Mouse (Mus musculus): ENCODE measurements at regions not wholly inside any gene's neighbourhood (a gene's known extent, or its start where the extent isn't known, plus 50 kb on each side); places are given as distances from the start of the nearest gene placed in this dataset.
A peak's percentile ranks its signal among the peaks of the same experiment; 100 is the strongest.

DNA sequence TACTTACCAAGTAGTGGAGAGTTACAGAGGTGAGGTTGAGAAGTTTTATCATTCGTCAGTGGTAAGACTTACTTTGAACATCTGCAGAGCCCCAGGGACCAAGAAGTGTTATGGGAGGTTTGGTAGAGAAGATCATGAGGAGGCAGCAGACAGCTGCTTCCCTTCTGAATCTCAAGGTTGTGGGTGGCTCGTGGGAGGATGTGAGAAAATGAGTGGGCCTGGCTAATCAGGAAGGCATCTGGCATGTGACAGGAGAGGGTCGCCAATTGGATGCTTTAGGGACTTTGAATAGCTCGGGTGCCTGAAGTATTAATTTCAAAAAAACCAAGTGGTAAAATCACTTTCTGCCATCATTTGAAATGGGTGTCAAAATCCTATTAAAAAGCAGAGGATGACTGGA is 258.9 kb downstream of the Sqor start:
- peak; percentile 67 to 72 for DNase-seq (ENCODE audit: low spot score in 2 of 2)

DNA sequence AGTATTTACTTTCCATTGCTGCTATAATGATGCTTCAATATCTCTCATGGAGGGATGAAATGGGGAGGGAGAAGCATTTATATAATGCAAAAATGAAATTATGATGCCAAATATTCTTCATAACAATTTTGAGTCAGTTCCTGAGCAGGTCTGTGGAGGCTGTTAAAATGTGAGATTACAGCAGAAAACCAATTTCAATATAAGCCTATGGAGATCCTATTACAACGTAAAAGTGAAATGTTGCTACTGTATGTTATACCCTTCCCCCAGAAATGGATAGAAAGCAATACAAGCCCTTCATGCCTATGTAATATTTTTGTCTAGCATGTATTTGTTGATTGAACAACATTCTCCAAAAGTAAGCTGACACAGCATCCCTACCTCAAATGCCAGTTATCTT is 259.3 kb downstream of the Sqor start:
- no peak for DNase-seq (ENCODE audit: low spot score in 2 of 2)

DNA sequence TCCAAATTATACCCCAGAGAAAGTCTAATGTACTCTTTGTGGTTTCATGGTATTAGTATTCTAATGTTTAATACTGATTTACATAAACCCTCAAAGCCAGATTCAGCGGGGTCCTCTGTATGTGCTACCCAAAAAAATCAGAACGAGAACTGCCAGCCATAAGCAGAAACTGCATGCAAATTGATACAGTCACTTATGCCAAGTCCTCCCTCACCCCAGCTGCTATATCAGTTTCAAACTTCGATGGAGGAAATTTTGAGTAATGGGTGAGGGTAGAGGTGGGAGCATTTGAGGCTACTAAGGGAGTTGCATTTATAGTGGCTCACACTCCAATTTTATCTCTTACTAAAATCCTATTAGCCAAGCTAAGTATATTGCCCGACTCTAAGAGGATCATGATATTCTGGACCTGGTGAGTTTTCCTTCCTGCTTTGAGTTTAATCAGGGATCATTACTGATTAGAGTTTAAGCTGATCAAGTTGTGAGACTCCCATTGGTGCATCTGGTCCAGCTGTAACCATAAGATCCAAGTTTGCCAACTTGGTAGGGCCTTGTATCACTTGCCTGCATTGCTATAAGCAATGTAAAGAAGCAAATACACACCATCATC is 260.0 kb downstream of the Sqor start:
- DNase-seq (ENCODE audit: low spot score in 2 of 2) = peak; percentile 42 to 47

- no peak for DNase-seq (ENCODE audit: low spot score in 2 of 2)
These were observed 282.3 kb downstream of the Sqor start for GRCm38 (mm10) chr2:123047321-123047720.

- DNase-seq (ENCODE audit: low spot score in 2 of 2) = no peak
These were observed 299.6 kb downstream of the Sqor start for GRCm38 (mm10) chr2:123064648-123065047.

- DNase-seq (ENCODE audit: low spot score in 2 of 2) = no peak
These were observed 303.8 kb downstream of the Sqor start for GRCm38 (mm10) chr2:123068809-123069208.

DNA sequence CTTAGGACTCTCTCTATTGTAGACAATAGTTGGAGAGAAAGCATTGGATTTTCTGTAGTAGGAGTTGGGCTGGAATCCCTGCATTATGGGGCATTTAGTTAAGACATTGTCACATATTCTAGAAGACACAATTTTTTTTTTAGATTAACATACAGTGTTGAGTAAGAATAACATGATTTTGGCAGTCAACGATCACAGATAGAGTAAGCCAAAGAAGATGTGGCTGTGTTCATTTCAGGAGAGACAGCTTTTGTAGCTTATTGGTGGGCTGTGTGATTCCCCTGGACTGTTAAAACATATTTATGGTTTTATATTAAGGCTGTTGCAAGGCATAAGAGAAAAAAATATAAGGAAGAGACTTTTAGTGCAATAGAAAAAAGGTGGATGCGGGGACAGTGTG is 307.6 kb downstream of the Sqor start:
- no peak for DNase-seq (ENCODE audit: low spot score in 2 of 2)

DNA sequence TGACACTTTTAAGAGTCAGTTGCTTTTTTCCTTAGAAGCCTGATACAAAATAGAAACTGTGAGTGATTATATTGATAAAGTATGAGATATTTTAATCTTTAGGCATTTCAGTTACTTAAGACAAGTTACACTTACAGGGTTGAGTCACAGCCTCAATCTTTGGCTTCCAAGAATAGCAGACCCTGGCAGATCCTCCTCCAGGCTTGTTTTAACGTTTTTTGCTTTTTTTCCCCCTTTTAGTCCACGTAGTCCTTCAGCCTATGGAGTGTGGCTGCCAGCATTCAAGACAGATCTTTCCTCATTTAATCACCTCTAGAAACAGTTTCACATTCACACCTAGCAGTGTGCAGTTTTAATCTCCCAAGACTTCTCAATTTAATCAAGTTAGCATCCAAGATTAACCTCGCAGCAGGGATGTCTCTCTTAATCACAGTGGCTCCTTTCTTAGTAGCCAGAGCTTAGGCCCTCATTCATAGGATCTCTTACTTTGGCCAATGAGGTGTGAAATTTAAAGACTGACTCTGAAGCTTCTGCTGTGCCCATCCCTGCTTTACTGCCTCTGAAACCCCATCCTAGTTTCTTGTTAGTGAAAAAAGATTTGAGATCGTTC is 308.5 kb downstream of the Sqor start:
- no peak for DNase-seq (ENCODE audit: low spot score in 2 of 2)

- no peak for DNase-seq (ENCODE audit: low spot score in 2 of 2)
These were observed 327.7 kb downstream of the Sqor start for GRCm38 (mm10) chr2:123092726-123093125.

GRCm38 (mm10) chr2:123103530-123103929 is 338.5 kb downstream of the Sqor start:
- DNase-seq (ENCODE audit: low spot score in 2 of 2) = no peak

GRCm38 (mm10) chr2:123131496-123131895 is 366.5 kb downstream of the Sqor start:
- DNase-seq (ENCODE audit: low spot score in 2 of 2) = no peak

GRCm38 (mm10) chr2:123153170-123153569 is 388.1 kb downstream of the Sqor start:
- DNase-seq (ENCODE audit: low spot score in 2 of 2) = no peak

GRCm38 (mm10) chr2:123165384-123165783 is 400.3 kb downstream of the Sqor start:
- DNase-seq (ENCODE audit: low spot score in 2 of 2) = no peak

DNA sequence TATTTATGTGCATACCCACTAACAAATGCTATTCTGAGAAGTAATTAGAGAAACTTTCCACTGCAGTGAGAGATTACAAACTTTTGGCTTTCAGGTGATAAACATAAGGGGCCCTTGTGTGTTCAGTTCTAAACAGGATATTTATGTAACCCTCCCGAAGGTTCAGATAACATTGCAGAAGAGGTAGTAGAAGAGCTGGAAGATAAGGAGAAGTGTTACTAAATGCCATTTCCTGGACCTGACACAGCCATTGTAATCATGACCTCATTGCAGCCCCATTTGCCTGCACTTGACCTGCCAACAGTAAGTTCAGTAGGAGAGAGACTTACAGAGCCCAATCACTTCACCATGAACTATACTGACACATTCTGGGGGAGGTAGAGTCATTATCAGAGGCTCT is 405.6 kb downstream of the Sqor start:
- no peak for DNase-seq (ENCODE audit: low spot score in 2 of 2)

GRCm38 (mm10) chr2:123182208-123182607 is 417.2 kb downstream of the Sqor start:
- DNase-seq (ENCODE audit: low spot score in 2 of 2) = no peak

GRCm38 (mm10) chr2:123190795-123191582 is 426.0 kb downstream of the Sqor start:
- no peak for DNase-seq (ENCODE audit: low spot score in 2 of 2)

DNA sequence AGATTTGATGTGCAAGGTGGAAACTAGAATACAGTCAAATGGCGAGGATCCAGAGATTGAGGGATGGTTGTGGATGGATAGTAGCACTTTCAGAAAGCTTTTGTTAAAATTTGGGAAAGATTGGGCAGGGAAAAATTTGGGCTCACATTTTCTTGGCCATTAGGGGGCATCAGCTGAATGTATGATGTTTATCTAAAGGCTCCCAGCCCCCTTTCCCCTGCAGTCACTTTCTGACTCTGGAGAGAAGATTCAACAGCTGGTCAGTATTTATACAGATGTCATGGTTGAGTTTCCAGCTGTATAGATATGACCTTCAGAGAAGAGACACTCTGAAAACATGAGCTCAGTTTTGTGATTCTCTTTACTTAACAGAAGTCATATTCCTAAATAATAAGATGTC is 429.5 kb downstream of the Sqor start:
- peak in 1 of 2 experiments; percentile 9 for DNase-seq (ENCODE audit: low spot score in 2 of 2)
